Mouse (Mus musculus): ENCODE results near the gene Slc10a6. TPM values are rescaled to one million over a fixed set of nuclear protein-coding genes. Genes with fewer than 3 reads are reported as not detected.

The Slc10a6 gene
- polyA plus RNA-seq, 1 experiment from 2014 or later, result 0.19 TPM

DNA sequence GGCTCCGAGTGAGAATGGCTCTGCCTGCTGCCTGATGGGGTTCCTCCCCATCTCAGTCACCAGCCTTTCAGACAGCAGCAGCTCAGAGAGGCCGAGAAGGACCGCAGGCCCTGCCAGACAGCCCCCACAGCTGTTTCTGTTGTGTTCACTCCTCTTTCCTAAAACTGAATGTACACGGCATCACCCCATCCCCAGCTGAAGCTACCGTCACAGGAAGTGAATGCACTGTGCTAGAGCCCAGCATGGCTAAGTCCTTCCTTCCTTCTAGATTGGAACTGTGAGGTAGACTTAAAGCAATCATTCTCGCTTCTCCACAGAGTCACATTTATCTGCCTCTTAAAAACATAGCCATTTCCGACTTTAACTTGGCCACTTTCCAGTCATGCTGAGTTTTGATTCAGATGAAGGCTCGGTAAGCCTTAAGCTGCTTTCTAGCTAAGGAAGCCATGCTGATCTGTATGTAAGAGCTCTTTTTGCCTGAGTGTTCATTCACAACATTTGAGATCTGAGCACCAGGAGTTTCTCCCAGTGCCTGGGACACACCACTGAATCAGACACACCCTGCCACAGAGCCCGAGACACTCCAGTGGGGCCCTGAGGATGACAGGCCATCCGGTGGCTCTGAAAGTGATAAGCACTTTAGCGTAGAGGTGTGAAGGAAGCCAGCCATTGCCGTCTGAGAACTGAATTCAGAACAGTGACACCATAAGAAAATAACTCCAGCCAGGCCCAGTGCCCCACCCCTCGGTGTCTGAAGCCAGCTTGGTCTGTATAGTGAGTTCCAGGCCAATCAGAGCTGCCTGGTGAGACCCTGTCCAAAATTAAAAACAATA, 33.6 kb downstream of the Slc10a6 start:
- ATAC-seq (replicated peaks; ENCODE audit: insufficient number of reproducible peaks, low FRiP score, low TSS enrichment), result peak; percentile 18
- Histone ChIP-seq H3K27me3 (ENCODE audit: control insufficient read depth, insufficient read depth, low read length) (no peaks in the 10 kb centered on the region), H3K4me2 (no peak overlapping the region), H3K9me3 (replicated peaks; ENCODE audit: control insufficient read depth, low read length) (no peaks in the 10 kb centered on the region), H3K9ac (ENCODE audit: low read depth, low read length) (no peak overlapping the region), H3K4me1 (ENCODE audit: control insufficient read depth, insufficient read depth, low read length) (peaks cover 19% of the 10 kb centered on the region), H3K36me3 (ENCODE audit: control insufficient read depth, insufficient read depth, low read length) (no peaks in the 10 kb centered on the region), H3K4me3 (ENCODE audit: low read depth, low read length) (no peak overlapping the region), H3K27ac (ENCODE audit: low read depth, low read length) (peak overlapping the region; percentile 68)
- WGBS (ENCODE audit: insufficient replicate concordance), result 36% methylated on average over 13 of the region's 13 CpGs

GRCm38 (mm10) chr5:103593575-103593974, 35.6 kb downstream of the Slc10a6 start:
- ATAC-seq (replicated peaks; ENCODE audit: insufficient number of reproducible peaks, low FRiP score, low TSS enrichment), result no peak
- no peaks in the 10 kb centered on the region for H3K9me3 ChIP-seq (replicated peaks; ENCODE audit: control insufficient read depth, low read length)
- no peak overlapping the region for H3K27ac ChIP-seq (ENCODE audit: low read depth, low read length)
- 81% methylated on average over 9 of the region's 9 CpGs for WGBS (ENCODE audit: insufficient replicate concordance)
- H3K9ac ChIP-seq (ENCODE audit: low read depth, low read length), result no peak overlapping the region
- H3K4me1 ChIP-seq (ENCODE audit: control insufficient read depth, insufficient read depth, low read length), result peaks cover 19% of the 10 kb centered on the region
- H3K27me3 ChIP-seq (ENCODE audit: control insufficient read depth, insufficient read depth, low read length), result no peaks in the 10 kb centered on the region
- H3K4me3 ChIP-seq (ENCODE audit: low read depth, low read length), result no peak overlapping the region
- H3K36me3 ChIP-seq (ENCODE audit: control insufficient read depth, insufficient read depth, low read length), result no peaks in the 10 kb centered on the region
- H3K4me2 ChIP-seq, result no peak overlapping the region

DNA sequence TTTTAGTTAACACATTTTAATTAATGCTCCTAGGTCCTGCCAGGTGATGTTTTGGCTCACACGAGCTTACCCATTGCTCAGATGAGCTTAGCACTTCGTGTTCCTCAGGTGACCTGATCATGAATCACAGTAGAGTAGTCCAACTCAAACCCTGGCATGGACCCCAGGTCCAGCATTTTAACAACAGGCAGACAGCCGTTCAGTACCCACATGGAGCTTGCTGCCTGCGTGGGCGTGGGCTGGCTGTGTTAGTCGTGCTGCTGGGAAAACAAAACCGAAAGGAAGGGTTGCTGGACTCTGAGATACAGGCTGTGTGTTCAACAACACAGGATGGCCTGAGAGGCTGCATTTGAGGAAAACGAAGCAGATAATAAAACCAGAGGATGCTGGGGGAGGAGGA, 36.5 kb downstream of the Slc10a6 start:
- no peak for ATAC-seq (replicated peaks; ENCODE audit: insufficient number of reproducible peaks, low FRiP score, low TSS enrichment)
- Histone ChIP-seq H3K4me1 (ENCODE audit: control insufficient read depth, insufficient read depth, low read length) (peaks cover 19% of the 10 kb centered on the region), H3K9ac (ENCODE audit: low read depth, low read length) (no peak overlapping the region), H3K27ac (ENCODE audit: low read depth, low read length) (no peak overlapping the region), H3K4me2 (no peak overlapping the region), H3K36me3 (ENCODE audit: control insufficient read depth, insufficient read depth, low read length) (no peaks in the 10 kb centered on the region), H3K9me3 (replicated peaks; ENCODE audit: control insufficient read depth, low read length) (no peaks in the 10 kb centered on the region), H3K4me3 (ENCODE audit: low read depth, low read length) (no peak overlapping the region), H3K27me3 (ENCODE audit: control insufficient read depth, insufficient read depth, low read length) (no peaks in the 10 kb centered on the region)
- WGBS (ENCODE audit: insufficient replicate concordance), result 72% methylated on average over 8 of the region's 8 CpGs

DNA sequence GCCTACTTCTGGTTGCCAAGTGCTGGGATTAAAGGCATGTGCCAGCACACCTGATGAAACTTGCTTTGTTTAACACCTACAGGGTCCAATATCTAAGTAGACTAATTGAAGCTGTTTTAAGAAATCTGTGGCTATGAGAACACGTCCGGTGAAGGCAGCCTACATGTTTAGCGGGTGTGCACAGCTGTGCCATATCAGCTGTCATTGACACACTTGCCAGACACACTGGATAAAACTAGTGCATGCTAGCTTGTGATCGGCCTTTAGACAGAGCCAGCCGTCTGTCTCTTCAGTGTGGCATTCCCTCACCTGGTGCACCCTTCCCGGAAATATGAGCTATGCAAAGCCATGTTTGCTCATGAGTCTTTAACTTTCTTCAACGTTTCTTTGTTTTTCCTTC, 37.4 kb downstream of the Slc10a6 start:
- H3K27me3 ChIP-seq (ENCODE audit: control insufficient read depth, insufficient read depth, low read length), result no peaks in the 10 kb centered on the region
- 65% methylated on average over 7 of the region's 7 CpGs for WGBS (ENCODE audit: insufficient replicate concordance)
- no peaks in the 10 kb centered on the region for H3K9me3 ChIP-seq (replicated peaks; ENCODE audit: control insufficient read depth, low read length)
- H3K4me1 ChIP-seq (ENCODE audit: control insufficient read depth, insufficient read depth, low read length), result peaks cover 18% of the 10 kb centered on the region
- no peaks in the 10 kb centered on the region for H3K36me3 ChIP-seq (ENCODE audit: control insufficient read depth, insufficient read depth, low read length)
- no peak overlapping the region for H3K9ac ChIP-seq (ENCODE audit: low read depth, low read length)
- no peak overlapping the region for H3K27ac ChIP-seq (ENCODE audit: low read depth, low read length)
- H3K4me2 ChIP-seq, result no peak overlapping the region
- no peak overlapping the region for H3K4me3 ChIP-seq (ENCODE audit: low read depth, low read length)
- no peak for ATAC-seq (replicated peaks; ENCODE audit: insufficient number of reproducible peaks, low FRiP score, low TSS enrichment)

- WGBS (ENCODE audit: insufficient replicate concordance), result 74% methylated on average over 7 of the region's 7 CpGs
- Histone ChIP-seq H3K4me1 (ENCODE audit: control insufficient read depth, insufficient read depth, low read length) (no peaks in the 10 kb centered on the region), H3K9ac (ENCODE audit: low read depth, low read length) (no peak overlapping the region), H3K9me3 (replicated peaks; ENCODE audit: control insufficient read depth, low read length) (no peaks in the 10 kb centered on the region), H3K27ac (ENCODE audit: low read depth, low read length) (peak overlapping the region; percentile 51), H3K4me3 (ENCODE audit: low read depth, low read length) (no peak overlapping the region), H3K27me3 (ENCODE audit: control insufficient read depth, insufficient read depth, low read length) (no peaks in the 10 kb centered on the region), H3K36me3 (ENCODE audit: control insufficient read depth, insufficient read depth, low read length) (no peaks in the 10 kb centered on the region), H3K4me2 (no peak overlapping the region)
- ATAC-seq (replicated peaks; ENCODE audit: insufficient number of reproducible peaks, low FRiP score, low TSS enrichment), result no peak
These were observed 42.0 kb downstream of the Slc10a6 start for GRCm38 (mm10) chr5:103587219-103587618.

DNA sequence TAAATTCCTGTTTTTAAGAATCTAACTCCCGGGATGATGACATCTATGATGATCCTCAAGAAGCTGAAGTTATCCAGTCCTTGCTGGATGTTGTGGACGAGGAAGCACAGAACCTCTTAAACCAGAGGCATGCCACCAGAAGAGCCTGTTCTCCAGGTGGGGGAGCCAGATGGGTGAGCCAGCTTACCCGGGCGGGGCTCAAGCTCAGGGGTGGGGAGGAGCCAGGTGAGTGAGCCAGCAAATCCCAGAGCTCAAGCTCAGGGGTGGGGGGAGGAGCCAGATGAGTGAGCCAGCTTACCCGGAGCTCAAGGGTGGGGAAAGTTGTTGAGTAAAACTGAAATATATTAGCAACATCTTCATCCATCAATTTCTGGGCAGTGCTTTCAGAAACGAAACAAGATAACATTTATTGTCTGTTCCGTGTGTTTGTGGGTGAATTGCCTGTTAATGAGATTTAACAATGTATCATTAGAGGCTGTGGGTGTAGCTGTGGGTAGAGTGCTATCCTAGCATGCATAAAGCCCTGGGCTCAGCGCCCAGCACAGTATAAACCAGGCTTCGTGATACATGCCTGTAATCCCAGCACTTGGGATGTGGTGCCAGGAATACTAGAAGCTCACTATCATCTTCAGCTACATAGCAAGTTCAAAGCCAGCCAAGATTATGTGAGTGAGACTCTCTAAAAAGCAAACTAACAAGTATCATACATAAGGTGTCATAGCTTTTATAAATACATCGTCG, 49.4 kb downstream of the Slc10a6 start:
- H3K4me2 ChIP-seq, result no peak overlapping the region
- H3K27me3 ChIP-seq (ENCODE audit: control insufficient read depth, insufficient read depth, low read length), result no peaks in the 10 kb centered on the region
- H3K4me1 ChIP-seq (ENCODE audit: control insufficient read depth, insufficient read depth, low read length), result no peaks in the 10 kb centered on the region
- ATAC-seq (replicated peaks; ENCODE audit: insufficient number of reproducible peaks, low FRiP score, low TSS enrichment), result no peak
- no peaks in the 10 kb centered on the region for H3K9me3 ChIP-seq (replicated peaks; ENCODE audit: control insufficient read depth, low read length)
- H3K9ac ChIP-seq (ENCODE audit: low read depth, low read length), result no peak overlapping the region
- H3K27ac ChIP-seq (ENCODE audit: low read depth, low read length), result no peak overlapping the region
- 0 out of 2 replicates have a peak, but pooled peaks cover 2% of the 10 kb centered on the region for H3K36me3 ChIP-seq (ENCODE audit: control insufficient read depth, insufficient read depth, low read length)
- no peak overlapping the region for H3K4me3 ChIP-seq (ENCODE audit: low read depth, low read length)
- WGBS (ENCODE audit: insufficient replicate concordance), result 71% methylated on average over 11 of the region's 11 CpGs

- Histone ChIP-seq H3K4me1 (ENCODE audit: control insufficient read depth, insufficient read depth, low read length) (no peaks in the 10 kb centered on the region), H3K4me3 (ENCODE audit: low read depth, low read length) (no peak overlapping the region), H3K27ac (ENCODE audit: low read depth, low read length) (no peak overlapping the region), H3K27me3 (ENCODE audit: control insufficient read depth, insufficient read depth, low read length) (no peaks in the 10 kb centered on the region), H3K36me3 (ENCODE audit: control insufficient read depth, insufficient read depth, low read length) (peaks cover 13% of the 10 kb centered on the region), H3K9ac (ENCODE audit: low read depth, low read length) (no peak overlapping the region), H3K4me2 (no peak overlapping the region), H3K9me3 (replicated peaks; ENCODE audit: control insufficient read depth, low read length) (no peaks in the 10 kb centered on the region)
- no peak for ATAC-seq (replicated peaks; ENCODE audit: insufficient number of reproducible peaks, low FRiP score, low TSS enrichment)
- 86% methylated on average over 9 of the region's 9 CpGs for WGBS (ENCODE audit: insufficient replicate concordance)
These were observed 59.8 kb downstream of the Slc10a6 start for GRCm38 (mm10) chr5:103569446-103569845.

DNA sequence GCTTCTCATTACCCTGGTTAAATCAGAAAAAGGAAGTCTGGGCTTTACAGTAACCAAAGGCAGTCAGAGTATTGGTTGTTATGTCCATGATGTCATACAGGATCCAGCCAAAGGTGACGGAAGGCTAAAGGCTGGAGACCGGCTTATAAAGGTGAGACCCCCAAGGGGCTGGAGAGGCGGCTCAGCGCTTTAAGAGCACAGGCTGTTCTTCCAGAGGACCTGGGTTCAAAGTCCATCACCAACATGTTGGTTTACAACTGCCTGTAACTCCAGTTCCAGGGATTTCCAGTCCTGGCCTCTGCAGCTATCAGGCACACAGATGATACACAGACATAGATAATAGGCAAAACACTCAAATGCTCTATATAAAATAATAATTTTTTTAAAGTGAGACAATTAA, 61.2 kb downstream of the Slc10a6 start:
- peaks cover 13% of the 10 kb centered on the region for H3K36me3 ChIP-seq (ENCODE audit: control insufficient read depth, insufficient read depth, low read length)
- H3K9ac ChIP-seq (ENCODE audit: low read depth, low read length), result no peak overlapping the region
- no peak overlapping the region for H3K4me2 ChIP-seq
- H3K4me1 ChIP-seq (ENCODE audit: control insufficient read depth, insufficient read depth, low read length), result no peaks in the 10 kb centered on the region
- no peak for ATAC-seq (replicated peaks; ENCODE audit: insufficient number of reproducible peaks, low FRiP score, low TSS enrichment)
- H3K27me3 ChIP-seq (ENCODE audit: control insufficient read depth, insufficient read depth, low read length), result no peaks in the 10 kb centered on the region
- H3K27ac ChIP-seq (ENCODE audit: low read depth, low read length), result no peak overlapping the region
- H3K9me3 ChIP-seq (replicated peaks; ENCODE audit: control insufficient read depth, low read length), result no peaks in the 10 kb centered on the region
- WGBS (ENCODE audit: insufficient replicate concordance), result 90% methylated on average over 4 of the region's 4 CpGs
- no peak overlapping the region for H3K4me3 ChIP-seq (ENCODE audit: low read depth, low read length)
